ENCODE assay signal across 13 mouse cellular contexts in the genomic region with DNA sequence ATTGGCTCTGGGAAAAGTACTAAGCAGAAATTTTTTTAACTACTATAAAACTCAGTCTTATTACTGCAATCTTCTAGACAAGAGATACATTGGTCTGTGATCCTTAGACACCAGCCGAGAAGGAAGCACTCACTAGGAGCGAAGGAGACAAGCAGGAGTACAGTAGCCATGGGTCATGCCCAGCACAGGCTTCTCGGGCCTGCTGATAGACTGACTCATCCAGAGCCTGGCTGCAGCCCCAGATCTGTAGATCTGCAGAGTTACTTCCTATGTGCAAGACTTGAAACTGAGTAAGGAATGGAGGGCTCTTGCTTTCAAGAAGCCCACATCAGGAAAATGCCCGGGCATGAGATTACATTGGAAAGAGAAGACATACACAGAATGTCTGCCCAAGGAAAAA.
DNase-seq lines count a peak whose midpoint lies in the region; ATAC-seq lines count a peak whose summit lies in the region.
"Had no signal": no experiment of that assay in that cellular context is flagged by ENCODE, and none has a peak within 500 bp of the region (broad histone marks: within the 10 kb centered on the region; RNA-seq: fewer than 3 reads in every experiment).

No protein-coding gene starts in this region.

- H3K36me3 ChIP-seq in embryonic facial prominence, embryonic 14.5 days (ENCODE audit: control insufficient read depth, insufficient read depth, low read length): no peaks in the 10 kb centered on the region
- H3K36me3 ChIP-seq: intestine, embryonic 15.5 days had no signal

- no peak overlapping the region for H3K4me3 ChIP-seq in embryonic facial prominence, embryonic 14.5 days (ENCODE audit: low read depth, low read length)
- H3K4me3 ChIP-seq: erythroblast, embryonic 14.5 days; intestine, embryonic 15.5 days had no signal

- peak; percentile 42 for DNase-seq in adrenal gland, adult 2 months
- DNase-seq in adrenal gland, adult 8-10 months: no peak
- peak; percentile 31 to 49 for DNase-seq in left cerebral cortex, postnatal 25 days (ENCODE audit: low spot score in 2 of 2)
- no peak for DNase-seq in left cerebral cortex, postnatal 10 days (ENCODE audit: extremely low spot score in 1 of 2, low spot score in 2 of 2)
- peak; percentile 24 for DNase-seq in adrenal gland, postnatal 25 days
- DNase-seq in embryonic facial prominence, embryonic 14.5 days (ENCODE audit: low spot score): no peak
- no peak for DNase-seq in T-cell, adult 2 months (ENCODE audit: low spot score)
- DNase-seq: B cell, adult 2 months; retina, postnatal 1 day had no signal

- no peak overlapping the region for H3K4me2 ChIP-seq in embryonic facial prominence, embryonic 14.5 days (ENCODE audit: low read depth, low read length)
- H3K4me2 ChIP-seq: intestine, embryonic 15.5 days had no signal

- no peak for ATAC-seq in embryonic facial prominence, embryonic 14.5 days (ENCODE audit: low read depth)
- ATAC-seq in granulocyte monocyte progenitor cell, adult 5-6 weeks (replicated peaks; ENCODE audit: poor library complexity, severe bottlenecking): no peak
- ATAC-seq: intestine, embryonic 15.5 days had no signal

- no peaks in the 10 kb centered on the region for H3K9me3 ChIP-seq in embryonic facial prominence, embryonic 14.5 days (ENCODE audit: control insufficient read depth, low read length)
- H3K9me3 ChIP-seq: intestine, embryonic 15.5 days had no signal

- no peaks in the 10 kb centered on the region; the same call in 1 of the 2 replicates for H3K4me1 ChIP-seq in embryonic facial prominence, embryonic 14.5 days (ENCODE audit: control insufficient read depth, insufficient read depth, low read length)
- H3K4me1 ChIP-seq: intestine, embryonic 15.5 days had no signal

- no peaks in the 10 kb centered on the region for H3K27me3 ChIP-seq in embryonic facial prominence, embryonic 14.5 days (replicated peaks; ENCODE audit: control insufficient read depth, insufficient read depth, low read length)
- H3K27me3 ChIP-seq: intestine, embryonic 15.5 days had no signal

- intact Hi-C loops in left cerebral cortex, postnatal 25 days (cut with DNase I): loop anchor here (5.0 kb wide), 2 partner anchors 65 to 470 kb away; no protein-coding TSS in a partner anchor
- intact Hi-C loops in left cerebral cortex, postnatal 10 days (cut with DNase I): no loop called here

- 93% methylated on average over 4 of the region's 4 CpGs for WGBS in embryonic facial prominence, embryonic 14.5 days

- H3K9ac ChIP-seq in embryonic facial prominence, embryonic 14.5 days (ENCODE audit: low read depth, low read length): no peak overlapping the region
- H3K9ac ChIP-seq: intestine, embryonic 15.5 days; liver, embryonic 14.5 days had no signal

- H3K27ac ChIP-seq in embryonic facial prominence, embryonic 14.5 days (replicated peaks; ENCODE audit: low read depth, low read length): peak overlapping the region; percentile 49; the same call in 1 of the 2 replicates
- H3K27ac ChIP-seq: intestine, embryonic 15.5 days; liver, embryonic 14.5 days had no signal

Comparison
In these comparisons a context has a peak if more than half of its experiments do, and no peak if none do; other contexts are left out.
1. DNase-seq: peak in adrenal gland, adult 2 months (single experiment), left cerebral cortex, postnatal 25 days (2 of 2) and adrenal gland, postnatal 25 days (single experiment); none in adrenal gland, adult 8-10 months (single experiment), left cerebral cortex, postnatal 10 days (0 of 2), embryonic facial prominence, embryonic 14.5 days (single experiment) and T-cell, adult 2 months (single experiment).